Mouse (Mus musculus) layer of hippocampus, postnatal 10 days (tissue): ENCODE measurements around the gene Hist1h1c. TPM values are rescaled to one million over a fixed set of nuclear protein-coding genes. Genes with fewer than 3 reads are reported as not detected.
A peak's percentile ranks its signal among the peaks of the same experiment; 100 is the strongest.

Experiments
- DNase-seq, 2 experiments: peaks; one replicate each; pipeline ENCODE4 v3.0.0; 2021; ENCODE audit warnings: low spot score in 2 of 2
- total RNA-seq, 2 experiments: library from RNA; stranded (reverse); gene quantifications; 2 replicates each; pipeline ENCODE4 v1.2.3; 2021

Hist1h1c gene
- total RNA-seq, 2 experiments from 2014 or later = 87.1 to 106 TPM

DNA sequence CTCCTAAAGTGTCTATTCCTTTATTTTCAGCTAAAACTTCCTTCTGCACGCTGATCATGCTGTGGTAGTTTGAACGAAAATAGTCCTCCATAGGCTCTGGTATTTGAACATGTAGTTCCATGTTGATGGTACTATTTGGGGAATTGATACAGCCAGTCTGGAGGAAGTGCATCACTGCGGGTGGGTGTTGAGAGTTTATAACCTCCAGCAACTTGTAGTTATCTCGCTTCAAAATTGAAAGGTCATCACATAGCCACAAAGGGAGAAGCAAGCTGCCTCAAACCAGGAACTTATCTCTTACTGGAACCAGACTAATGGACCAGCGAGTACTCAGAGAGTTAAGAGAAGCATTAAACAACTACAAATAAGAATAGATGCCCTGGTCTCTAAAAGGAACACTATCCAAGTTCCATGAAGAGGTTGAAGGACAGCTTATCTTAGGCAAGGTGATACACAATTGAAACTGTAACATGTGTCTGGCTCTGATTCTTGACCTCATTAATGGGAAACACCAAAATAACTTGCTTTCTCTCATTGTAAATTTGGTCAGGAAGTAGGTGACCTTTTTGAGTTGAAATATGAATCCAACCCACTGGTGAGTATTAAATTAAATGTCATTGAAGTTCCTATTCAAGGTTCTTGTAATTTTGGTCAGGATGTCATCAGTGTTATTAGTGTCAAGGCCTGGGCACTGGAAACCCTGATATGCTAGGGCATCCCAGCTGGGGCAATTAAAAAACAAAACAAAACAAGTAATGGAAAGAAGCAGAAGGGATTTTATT is 22.2 kb upstream of the Hist1h1c start:
- no peak for DNase-seq

DNA sequence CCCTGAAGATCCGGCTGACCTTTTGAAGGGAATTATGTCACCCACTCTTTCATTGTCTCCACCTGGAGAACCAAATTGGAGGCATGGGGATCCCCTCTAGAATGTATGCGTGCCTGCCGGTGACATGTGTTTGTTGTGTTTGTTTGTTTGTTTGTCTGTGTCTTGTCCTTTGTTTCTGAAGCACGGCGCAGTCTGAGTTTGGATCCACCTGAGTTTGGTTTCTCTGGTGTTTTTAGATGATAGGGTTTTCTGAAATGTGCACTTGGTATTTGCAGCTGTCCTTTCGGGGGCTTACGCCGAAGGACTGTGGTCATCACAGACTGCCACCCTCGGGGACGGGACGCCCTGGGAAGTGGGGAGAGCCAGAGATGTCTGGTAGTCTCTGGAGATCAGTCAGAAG is 21.4 kb upstream of the Hist1h1c start:
- DNase-seq = peak in 1 of 2 experiments; percentile 6

DNA sequence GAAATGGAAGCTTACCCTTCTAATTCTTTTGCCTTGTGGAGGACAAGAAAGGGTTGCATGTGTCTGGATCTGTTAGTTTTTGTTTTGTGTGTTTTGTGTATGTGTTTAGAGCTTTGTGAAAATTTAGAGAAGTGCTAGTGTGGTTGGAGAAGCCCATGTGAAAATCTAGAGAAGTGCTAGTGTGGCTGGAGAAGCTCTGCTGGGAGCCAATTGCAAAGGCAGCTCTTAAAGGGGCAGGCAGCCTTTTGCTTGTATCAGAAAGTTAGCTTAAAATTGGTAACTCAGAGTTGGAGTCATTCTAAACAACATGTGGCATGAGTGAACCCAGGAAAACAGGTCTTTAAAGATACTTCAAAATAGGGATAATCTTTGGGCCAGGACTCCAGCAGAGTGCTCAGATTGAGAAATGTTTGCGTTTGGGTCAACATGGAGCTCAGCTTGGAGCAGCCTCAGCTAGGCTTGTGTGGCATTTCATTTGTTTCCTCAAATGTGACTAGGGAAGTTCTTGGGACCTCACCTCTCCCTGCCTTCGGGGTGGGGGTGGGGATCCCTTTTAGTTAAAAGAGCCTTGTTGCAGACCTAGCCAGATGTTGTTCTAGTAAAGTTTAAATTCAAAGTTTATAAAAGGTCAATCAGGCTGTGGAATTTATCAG is 20.9 kb upstream of the Hist1h1c start:
- peak in 1 of 2 experiments; percentile 4 for DNase-seq

DNA sequence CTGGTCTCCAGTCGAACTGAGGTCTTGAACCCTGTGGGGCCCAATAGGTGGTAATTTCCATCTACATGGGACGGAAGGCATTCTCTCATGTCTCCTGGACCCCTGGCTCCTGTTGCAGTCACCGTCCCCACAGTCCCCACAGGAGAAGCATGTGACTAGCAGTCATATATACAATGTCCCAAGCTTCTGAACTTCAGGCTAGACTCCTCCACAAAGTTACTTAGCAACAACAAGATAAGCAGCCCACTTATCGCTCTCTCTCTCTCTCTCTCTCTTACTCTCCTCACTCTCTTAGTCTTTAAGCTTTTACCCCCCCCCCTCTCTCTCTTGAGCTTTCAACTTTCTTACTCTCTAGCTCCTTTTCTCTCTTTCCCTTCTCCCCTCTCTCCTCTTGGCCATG is 14.4 kb upstream of the Hist1h1c start:
- DNase-seq = peak in 1 of 2 experiments; percentile 4

DNA sequence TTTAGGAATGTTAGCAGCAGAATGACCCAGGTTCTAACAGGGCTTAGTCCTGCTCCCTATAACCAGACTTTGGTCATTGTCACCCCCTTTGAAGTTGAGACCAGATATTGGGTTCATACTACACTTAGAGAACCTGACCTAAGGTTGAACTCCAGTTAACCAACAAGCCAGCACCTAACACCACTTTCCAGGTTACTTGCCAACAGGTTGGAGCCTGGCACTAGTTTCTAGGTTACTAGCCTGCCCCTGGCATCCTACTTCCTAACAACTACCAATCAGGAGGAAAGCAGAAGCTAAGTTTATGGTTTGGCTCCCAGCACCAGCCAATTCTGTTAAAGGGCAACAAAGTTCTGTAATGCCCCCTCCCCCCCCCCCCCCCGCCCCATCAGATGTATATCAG is 13.4 kb upstream of the Hist1h1c start:
- DNase-seq = peak in 1 of 2 experiments; percentile 6

DNA sequence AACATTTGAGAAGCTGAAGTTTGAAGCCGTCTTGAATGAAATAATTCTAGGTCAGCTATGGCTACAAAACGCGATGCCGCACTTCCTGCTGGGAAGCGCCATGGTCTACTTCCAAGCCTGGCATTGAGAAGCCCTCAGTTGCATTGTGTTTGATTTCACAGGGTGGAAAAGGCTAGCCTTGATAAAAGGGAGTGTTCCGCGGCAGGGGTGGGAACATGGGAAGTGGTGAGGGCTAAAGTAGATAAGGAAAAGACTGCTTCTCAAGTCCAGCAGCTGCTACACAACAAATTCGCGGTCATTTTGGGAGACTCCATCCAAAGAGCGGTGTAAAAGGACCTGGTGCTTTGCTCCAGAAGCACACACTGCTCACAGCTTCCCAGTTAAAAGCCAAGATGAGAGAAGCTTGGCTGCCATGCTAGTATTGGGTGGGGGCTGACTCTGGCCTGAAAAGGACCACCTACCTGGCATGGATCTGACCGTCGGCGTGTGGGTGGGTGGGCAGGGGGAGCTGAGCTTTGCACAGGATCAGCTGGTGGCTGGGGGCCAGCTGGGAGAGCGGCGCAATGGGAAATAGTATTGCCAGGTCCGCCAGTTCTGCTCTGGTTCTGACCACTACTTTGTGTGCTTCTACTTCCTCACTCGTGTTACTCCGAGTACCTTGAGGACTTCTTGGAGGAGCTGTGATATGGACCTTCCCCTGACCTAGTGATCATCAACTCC is 10.0 kb upstream of the Hist1h1c start:
- peak in 1 of 2 experiments; percentile 4 for DNase-seq

DNA sequence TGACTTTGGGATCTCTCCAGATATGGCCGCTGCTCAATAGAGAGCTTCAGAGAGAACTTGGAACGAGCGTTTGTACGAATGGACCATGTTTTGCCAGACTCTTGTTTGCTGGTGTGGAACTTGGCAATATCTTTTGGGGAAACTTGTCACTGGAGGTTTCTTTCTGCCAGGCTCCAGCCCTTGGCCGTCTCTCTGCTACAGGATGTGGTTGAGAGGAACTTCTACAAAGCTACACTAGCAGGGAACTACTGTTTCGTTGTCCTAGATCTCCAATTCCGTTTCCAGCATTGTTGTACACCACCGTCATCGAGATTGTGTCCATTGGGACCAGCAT is 9.4 kb upstream of the Hist1h1c start:
- peak in 1 of 2 experiments; percentile 12 for DNase-seq

DNA sequence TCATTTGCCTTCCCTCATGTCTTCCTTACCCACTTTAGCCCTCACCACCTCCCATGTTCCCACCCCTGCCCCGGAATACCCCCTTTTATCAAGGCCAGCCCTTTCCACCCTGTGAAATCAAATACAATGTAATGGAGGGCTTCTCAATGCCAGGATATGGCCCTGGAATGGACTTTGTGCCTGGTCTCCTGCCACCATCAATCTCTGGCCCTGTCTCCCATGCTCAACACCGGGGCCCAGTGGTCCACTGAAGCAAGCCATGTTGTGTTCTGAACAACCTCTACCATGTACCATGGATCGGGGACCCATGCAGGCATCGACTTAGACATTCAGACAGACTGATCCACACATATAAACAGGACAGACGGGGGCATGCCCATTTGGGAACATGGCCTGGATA is 8.9 kb upstream of the Hist1h1c start:
- no peak for DNase-seq

DNA sequence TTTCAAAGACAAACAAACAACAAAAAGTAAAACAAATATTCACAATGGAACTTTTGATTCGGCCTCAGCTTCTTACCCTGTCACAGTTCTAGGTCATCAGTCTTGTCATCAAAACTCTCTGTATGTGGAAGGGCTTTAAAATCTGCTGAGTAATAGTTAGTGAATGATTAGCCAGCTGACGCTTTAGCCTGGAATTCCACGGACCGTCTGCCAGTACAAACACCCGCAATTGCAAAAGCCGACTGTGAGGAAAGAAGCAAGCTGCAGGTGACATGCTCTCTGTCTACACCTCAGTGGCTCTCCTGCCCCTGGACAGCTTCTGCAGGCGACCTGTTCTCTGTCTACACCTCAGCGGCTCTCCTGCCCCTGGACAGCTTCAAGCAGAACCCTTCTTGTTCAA is 8.1 kb upstream of the Hist1h1c start:
- DNase-seq = no peak

DNA sequence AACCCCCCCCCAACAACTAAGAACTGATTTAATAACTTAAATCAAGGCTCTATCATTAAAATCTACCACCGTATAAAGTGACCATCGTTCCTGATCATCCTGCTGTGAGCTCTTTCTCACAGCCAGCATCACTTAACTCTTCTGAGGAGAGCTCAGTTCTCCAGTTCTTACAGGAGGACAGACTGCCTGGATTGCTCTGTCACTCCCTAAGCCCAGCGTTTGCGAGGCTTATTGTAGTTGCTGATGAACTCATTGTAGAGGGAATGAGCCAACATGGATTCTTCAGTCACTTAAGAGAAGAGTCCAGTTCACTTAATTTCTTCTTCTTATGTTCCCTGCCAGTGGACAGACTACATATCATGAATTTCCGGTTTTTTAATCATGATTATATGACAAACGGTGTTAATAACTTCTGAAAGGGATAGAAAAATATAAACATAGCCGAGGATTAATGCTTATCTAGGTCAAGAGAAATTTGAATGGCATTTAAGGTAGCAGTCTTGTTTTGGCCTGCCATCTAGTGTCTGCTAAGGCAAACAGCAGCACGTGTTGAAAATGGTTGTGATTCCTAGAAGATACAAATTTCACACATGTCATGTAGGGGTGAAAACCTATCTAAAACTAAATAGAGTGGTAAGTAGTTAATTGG is 6.3 kb upstream of the Hist1h1c start:
- no peak for DNase-seq

DNA sequence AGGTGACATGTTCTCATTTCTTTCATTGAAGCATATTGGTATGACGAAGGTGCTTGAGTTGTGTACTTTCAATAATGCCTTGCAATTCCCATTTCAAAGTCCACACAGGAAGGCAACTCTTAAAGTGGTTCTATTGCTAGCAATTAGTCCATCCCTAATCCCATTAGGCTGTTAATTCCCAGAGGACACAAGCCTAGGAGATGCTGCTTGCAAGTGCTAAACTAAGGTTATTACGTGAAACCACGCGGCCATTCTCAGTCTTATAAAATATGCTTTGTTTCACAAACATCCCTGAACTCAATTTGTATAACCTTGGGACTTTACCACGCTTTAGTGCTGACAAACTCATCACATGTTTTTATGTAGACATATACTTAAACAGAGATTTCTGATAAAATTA is 1.5 kb upstream of the Hist1h1c start:
- no peak for DNase-seq

DNA sequence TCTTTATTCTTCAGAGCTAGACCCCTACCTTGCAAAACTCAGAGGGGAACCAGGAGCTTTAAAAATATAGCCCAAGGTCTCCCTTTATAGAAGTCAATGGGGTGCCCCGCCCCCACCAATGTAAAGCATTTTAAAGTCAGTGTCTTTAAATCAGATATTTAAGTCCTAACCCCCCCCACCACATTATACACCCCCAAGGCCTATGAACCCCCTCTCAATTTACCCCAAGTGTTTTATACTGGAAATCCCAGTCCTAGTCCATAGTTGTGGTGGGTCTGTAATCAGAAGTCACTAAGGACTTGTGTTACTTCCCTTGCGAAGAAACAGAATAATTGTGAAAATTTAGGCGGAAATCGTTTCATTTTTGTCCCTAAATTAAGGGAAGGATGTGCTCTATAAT is 567 bp upstream of the Hist1h1c start:
- DNase-seq = no peak

DNA sequence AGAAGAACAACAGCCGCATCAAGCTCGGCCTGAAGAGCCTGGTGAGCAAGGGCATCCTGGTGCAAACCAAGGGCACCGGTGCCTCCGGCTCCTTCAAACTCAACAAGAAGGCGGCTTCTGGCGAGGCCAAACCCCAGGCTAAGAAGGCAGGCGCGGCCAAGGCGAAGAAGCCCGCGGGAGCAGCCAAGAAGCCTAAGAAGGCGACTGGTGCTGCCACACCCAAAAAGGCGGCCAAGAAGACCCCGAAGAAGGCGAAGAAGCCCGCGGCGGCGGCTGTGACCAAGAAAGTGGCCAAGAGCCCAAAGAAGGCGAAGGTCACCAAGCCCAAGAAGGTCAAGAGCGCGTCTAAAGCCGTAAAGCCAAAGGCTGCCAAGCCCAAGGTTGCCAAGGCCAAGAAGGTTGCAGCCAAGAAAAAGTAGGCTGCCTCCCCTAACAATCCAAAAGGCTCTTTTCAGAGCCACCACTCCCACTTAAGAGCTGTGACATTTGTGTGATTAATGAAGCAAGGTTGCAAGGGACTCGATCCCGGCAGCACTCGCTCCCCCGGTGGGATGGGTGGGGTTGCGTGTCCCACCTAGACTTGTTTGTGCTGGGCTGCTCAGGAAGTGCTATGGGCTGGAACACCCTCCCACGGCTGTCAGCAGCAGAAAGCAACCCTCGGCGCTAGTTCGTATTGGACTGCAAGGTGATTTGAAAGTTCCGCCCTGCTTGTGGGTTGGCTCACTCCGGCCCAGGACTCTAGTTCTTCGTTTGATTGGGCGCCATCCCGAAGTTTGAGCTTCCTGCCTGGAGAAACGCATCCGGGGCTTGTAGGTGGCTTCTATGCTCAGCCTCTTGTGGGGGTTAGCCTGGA is 687 bp downstream of the Hist1h1c start:
- peak; percentile 84 to 89 for DNase-seq

DNA sequence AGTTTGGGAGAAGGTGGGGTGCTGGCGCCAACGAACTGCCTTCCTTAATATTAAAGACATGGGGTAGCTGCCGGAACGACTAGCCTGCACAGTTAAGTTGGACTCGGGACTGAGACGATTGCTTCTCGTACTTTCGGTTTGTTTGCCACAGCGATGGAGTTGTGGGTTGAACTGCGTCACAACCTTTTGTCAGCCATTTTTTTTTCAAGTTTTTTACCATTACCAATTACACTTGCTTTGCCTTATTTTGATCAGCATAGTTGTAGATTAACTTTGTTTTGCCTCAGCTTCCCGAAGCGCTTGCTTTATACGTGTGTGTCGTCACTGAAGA is 1.3 kb downstream of the Hist1h1c start:
- no peak for DNase-seq

DNA sequence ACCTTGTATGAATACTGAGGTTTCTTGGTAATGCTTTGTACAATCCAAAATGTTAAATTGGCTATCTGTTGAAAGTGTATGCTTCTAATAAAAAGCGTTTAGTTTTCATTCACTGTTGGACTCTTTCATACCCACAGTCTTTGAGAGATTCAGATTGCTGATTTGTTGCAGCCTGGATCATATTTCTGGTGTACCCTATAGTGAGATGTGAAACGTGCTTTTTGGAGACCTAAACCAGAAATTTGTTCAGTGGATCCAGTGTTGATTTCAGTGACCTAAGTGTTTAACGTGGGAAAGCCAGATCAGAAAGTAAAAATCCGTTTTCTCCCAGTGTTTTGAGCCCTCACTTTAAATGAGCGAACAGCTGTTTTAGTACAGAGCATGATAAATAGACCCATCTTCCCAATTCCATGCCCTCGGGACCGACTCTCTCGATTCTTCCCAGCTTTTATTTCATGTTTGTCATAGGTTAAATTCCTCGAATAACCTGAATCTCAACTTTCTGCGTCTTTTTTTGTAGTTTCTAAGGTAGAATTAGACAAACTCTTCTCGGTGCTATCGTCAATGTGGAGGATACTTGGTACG is 1.7 kb downstream of the Hist1h1c start:
- DNase-seq = no peak

DNA sequence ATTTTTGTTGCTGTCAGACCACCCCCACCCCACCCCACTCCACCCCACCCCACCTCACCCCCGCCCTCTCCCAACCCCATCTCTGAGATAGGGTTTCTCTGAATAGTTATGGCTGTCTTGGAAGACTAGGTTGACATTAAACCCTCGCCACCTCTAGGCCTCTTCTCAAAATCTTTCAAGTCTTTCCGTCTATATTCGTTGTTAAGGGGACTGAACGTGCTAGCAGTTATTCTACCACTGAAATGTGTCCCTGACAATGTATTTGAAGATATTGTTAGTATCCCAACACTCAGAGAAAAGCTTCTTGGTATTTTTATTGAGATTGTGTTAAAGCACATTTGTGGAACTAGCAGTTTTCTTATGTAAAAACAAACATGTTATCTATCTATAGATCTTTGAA is 2.3 kb downstream of the Hist1h1c start:
- no peak for DNase-seq

DNA sequence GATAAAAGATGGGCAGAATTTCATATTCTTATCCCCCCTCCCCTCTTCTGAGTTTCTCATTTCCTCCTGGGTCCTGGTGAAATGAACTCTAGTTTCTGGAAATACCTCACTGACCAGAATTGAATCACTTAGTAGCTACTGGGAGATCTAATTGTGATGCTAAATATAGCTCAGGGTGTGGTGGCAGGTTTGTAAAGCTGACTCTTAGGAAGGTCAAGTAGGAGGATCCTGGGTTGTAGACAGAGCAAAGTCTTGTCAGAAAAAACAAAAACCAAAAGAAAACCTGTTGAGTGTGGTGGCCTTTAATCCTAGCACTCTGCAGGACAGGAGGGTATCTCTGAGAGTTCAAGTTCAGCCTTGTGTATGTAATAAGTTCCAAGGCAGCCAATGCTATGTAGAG is 3.4 kb downstream of the Hist1h1c start:
- DNase-seq = no peak

DNA sequence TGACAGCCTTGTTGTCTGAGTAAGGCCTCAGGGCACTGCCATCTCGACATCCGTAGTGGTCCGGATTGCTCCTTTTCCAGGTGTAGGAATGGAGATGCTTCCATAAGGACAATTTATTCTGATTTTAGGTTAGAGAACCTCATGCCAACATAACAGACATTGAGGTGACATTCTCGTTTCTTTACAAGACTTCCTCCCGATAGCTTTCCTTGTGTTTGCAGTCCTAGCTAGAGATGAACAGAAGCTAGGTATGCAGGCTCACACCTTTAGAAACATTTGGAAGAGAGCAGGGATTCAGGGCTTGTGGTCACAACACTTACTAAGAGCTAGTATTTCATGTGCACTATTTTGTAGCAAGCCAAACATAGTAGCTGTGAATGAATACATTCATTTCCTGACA is 4.6 kb downstream of the Hist1h1c start:
- no peak for DNase-seq

DNA sequence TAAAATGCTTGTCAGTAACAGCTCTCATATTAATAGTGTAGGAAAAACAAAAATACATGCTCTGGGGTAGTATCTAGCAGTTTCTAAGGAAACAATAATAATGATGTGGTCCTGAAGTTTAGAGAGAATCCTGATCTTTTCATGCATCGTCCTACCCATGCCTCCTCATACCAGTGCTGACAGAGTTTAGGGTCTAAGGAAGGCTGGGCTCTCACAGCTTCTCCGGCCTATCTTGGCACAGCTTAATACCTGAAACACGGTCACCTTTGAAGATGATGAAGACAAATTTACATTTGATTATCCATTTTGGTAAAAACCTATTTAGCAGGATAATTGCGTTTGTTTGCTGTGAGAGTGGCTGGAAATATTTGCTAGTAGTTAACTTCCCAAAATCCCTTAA is 5.4 kb downstream of the Hist1h1c start:
- DNase-seq = no peak
